ENCODE assay signal across 33 mouse cellular contexts in the genomic region with DNA sequence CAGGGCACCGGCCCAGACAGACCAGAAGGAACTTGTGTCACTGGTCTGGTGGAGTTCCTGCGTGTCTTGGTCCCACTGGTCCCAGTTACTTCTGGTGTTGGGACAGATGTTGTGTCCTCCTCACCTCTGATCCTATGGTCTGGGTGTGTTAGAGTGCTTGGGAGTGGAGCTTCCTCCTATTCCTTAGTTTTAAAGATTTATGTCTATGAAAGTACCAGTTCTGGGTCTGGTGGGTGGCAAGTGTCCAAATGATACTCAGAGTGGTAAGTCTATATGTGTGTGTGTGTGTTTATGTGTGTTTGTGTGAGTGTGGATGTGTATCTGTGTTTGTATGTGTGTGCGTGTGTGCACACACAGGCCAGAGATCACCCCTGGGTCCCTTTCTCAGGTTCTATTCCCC.
"Had no signal": no experiment of that assay in that cellular context is flagged by ENCODE, and none has a peak within 500 bp of the region (broad histone marks: within the 10 kb centered on the region; RNA-seq: fewer than 3 reads in every experiment).

No protein-coding gene starts in this region.

- ATAC-seq: hindbrain, embryonic 16.5 days; hindbrain, postnatal 0 days; inflammation-experienced regulatory T-cells, adult 6 months; intestine, embryonic 15.5 days had no signal

- H3K9me3 ChIP-seq: heart, embryonic 10.5 days; heart, embryonic 12.5 days; heart, embryonic 13.5 days; heart, embryonic 15.5 days; hindbrain, embryonic 10.5 days; hindbrain, embryonic 12.5 days; hindbrain, embryonic 13.5 days; hindbrain, embryonic 15.5 days; intestine, embryonic 15.5 days; kidney, embryonic 15.5 days had no signal

- H3K27me3 ChIP-seq: heart, embryonic 12.5 days; heart, embryonic 13.5 days; heart, embryonic 15.5 days; hindbrain, embryonic 12.5 days; hindbrain, embryonic 13.5 days; hindbrain, embryonic 15.5 days; intestine, embryonic 15.5 days; kidney, embryonic 15.5 days had no signal

- H3K4me1 ChIP-seq: heart, embryonic 15.5 days; hindbrain, embryonic 15.5 days; kidney, embryonic 15.5 days had no signal

- H3K4me2 ChIP-seq: heart, embryonic 12.5 days; heart, embryonic 13.5 days; heart, embryonic 15.5 days; hindbrain, embryonic 12.5 days; hindbrain, embryonic 13.5 days; hindbrain, embryonic 14.5 days; hindbrain, embryonic 15.5 days; intestine, embryonic 15.5 days; kidney, embryonic 15.5 days had no signal

- H3K36me3 ChIP-seq: heart, embryonic 10.5 days; heart, embryonic 12.5 days; heart, embryonic 13.5 days; heart, embryonic 15.5 days; hindbrain, embryonic 10.5 days; hindbrain, embryonic 12.5 days; hindbrain, embryonic 13.5 days; hindbrain, embryonic 15.5 days; intestine, embryonic 15.5 days; kidney, embryonic 15.5 days had no signal

- DNase-seq: heart, postnatal 10 days; heart, postnatal 14 days; heart, postnatal 36 days; heart, postnatal 4 days; kidney, adult 11 months; kidney, adult 18-20 months; kidney, adult 2 months; kidney, adult 8-10 months; kidney, adult 9 months; kidney, postnatal 10 days; kidney, postnatal 14 days; kidney, postnatal 25 days; kidney, postnatal 36 days; kidney, postnatal 4 days; layer of hippocampus, adult 9-11 months; layer of hippocampus, postnatal 36 days had no signal

- H3K9ac ChIP-seq: heart, embryonic 12.5 days; heart, embryonic 13.5 days; heart, embryonic 15.5 days; hindbrain, embryonic 12.5 days; hindbrain, embryonic 13.5 days; hindbrain, embryonic 14.5 days; hindbrain, embryonic 15.5 days; intestine, embryonic 15.5 days; kidney, embryonic 15.5 days had no signal

- H3K4me3 ChIP-seq: heart, embryonic 10.5 days; heart, embryonic 12.5 days; heart, embryonic 13.5 days; heart, embryonic 15.5 days; hindbrain, embryonic 10.5 days; hindbrain, embryonic 12.5 days; hindbrain, embryonic 13.5 days; hindbrain, embryonic 15.5 days; intestine, embryonic 15.5 days; kidney, embryonic 15.5 days; layer of hippocampus, adult 2 months; left cerebral cortex, adult 2 months had no signal

- H3K27ac ChIP-seq: heart, embryonic 10.5 days; heart, embryonic 13.5 days; heart, embryonic 15.5 days; hindbrain, embryonic 10.5 days; hindbrain, embryonic 12.5 days; hindbrain, embryonic 13.5 days; hindbrain, embryonic 14.5 days; hindbrain, embryonic 15.5 days; hindbrain, postnatal 0 days; intestine, embryonic 15.5 days; kidney, embryonic 15.5 days; kidney, postnatal 0 days; layer of hippocampus, adult 2 months; left cerebral cortex, adult 2 months had no signal
